Mouse (Mus musculus) brain, embryonic 14.5 days (tissue): ENCODE results near the gene Notum.

ENCODE experiments used
- CTCF ChIP-seq: fragments of 200-500 bp; IDR thresholded peaks from 2 replicates; pipeline ENCODE4 v1.5.1; 2012; ENCODE audit warnings: inconsistent platforms, mild to moderate bottlenecking, moderate library complexity, borderline replicate concordance; ENCODE audit not compliant: insufficient read depth, insufficient read length; ENCODE audit errors: extremely low read depth
- POLR2A ChIP-seq: fragments of 200-500 bp; IDR thresholded peaks from 2 replicates; pipeline ENCODE4 v1.6.1; 2012; ENCODE audit warnings: mild to moderate bottlenecking, inconsistent platforms, borderline replicate concordance; ENCODE audit not compliant: poor library complexity, insufficient read depth, insufficient read length, severe bottlenecking; ENCODE audit errors: extremely low read depth

DNA sequence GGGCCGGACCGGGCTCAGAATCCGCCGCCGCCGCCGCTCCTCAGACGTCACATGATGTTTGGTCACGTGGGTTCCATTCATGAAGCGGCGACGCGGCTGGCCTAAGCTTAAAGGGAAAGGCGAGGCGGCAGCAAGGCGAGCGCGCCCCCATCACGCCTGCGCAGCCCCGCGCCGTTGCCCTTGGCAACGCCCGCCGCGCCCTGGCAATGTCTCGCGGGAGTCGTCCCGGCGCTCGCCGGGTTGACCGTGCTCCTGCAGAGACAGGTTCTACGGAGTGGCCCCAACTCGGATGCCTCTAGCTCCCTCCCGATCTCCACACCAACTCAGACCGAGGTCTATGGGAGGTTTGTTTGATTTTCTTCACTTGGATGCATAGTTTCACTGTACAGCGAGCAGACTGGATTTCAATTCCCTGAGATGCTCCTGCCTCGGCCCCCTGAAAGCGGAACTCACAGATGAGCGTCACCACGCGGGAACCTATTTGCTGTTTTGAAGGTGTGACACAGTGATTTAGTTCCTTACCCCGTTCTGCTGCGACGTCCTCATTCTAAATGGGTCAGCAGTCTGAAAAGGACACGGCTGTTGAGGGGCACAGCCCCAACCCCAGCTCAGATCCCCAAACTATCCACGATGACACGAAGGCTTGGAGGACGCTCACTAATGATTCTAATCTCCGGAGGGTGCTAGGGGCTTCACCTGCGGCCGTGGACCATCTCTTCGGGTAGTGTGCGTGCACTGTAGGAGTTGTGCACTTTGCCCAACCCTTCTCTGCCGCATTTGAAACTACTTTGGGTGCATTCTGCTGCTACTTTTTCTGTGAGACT is 27.2 kb downstream of the Notum start, which contains the start of gene Mafg:
- TF ChIP-seq POLR2A (no peak; the same call in 1 of the 2 replicates), CTCF (no peak)
